Mouse (Mus musculus): ENCODE results near the gene Egfl8.

The Egfl8 gene

DNA sequence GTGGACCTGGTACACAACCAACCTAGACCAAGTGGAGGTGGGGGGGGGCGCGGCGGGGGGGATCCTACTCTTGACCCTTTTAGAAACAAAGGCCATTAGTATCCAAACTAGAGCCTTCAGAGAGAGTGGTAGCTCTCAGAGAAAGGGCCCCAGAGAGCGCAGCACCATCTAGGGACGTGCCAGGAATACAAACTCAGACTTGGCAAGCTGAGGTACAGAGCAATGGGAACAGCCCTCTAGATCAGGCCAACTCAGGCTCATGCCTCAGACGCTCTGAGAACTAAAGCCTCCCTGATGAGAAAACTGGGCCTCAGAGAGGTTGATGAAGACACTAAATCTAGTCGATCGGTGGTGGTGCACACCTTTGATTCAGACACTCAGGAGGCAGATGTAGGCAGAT lies 30.6 kb downstream of the Egfl8 start:
- ChIA-PET CTCF (interaction anchor here in 1 of 4 experiments (1.2 kb wide), 1 partner anchor 34 kb away, joined by 4 read pairs; no protein-coding TSS in a partner anchor), POLR2A (interaction anchor here in 3 of 4 experiments (0.6 to 6.1 kb wide), 7 partner anchors 13 to 1251 kb away, joined by 3 to 88 read pairs (median 4); partner anchors contain the start of genes Agpat1 (in 2 of the 3), H2-DMa (in 1 of the 3) and Rnf5 (in 1 of the 3))

DNA sequence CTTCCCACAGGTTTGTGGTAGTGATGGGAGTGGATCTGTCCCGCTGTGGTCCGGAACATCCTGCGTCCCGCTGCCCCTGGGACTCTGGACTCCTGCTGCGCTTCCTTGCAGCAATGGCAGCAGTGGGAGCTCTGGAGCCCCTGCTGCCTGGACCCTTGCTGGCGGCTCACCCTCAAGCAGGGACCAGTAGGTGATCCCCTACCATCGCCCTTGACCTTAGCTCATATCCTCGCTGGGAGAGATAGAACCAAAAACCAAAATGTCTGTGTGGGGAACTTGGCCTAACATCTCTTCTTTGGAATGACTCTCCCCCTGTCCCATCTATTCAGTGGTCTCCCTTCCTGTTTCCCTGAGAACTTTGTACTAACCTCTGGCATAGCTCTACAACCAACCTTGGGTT lies 32.0 kb downstream of the Egfl8 start:
- CTCF ChIA-PET = interaction anchor here in 3 of 4 experiments (0.5 to 1.3 kb wide), 7 partner anchors 9 to 467 kb away, joined by 3 to 7 read pairs (median 4); partner anchors contain the start of genes Notch4 (in 1 of the 3) and Tnxb (in 1 of the 3)
- POLR2A ChIA-PET = interaction anchor here in 2 of 4 experiments (0.6 to 6.1 kb wide), 8 partner anchors 11 to 98 kb away, joined by 3 to 88 read pairs (median 4); partner anchors contain the start of genes Agpat1 (in 1 of the 2), Notch4 (in 1 of the 2) and Rnf5 (in 1 of the 2)

GRCm38 (mm10) chr17:34583397-34583796 lies 32.4 kb downstream of the Egfl8 start:
- CTCF ChIA-PET = interaction anchor here in 3 of 4 experiments (0.5 to 1.3 kb wide), 8 partner anchors 9 to 468 kb away, joined by 3 to 7 read pairs (median 4); partner anchors contain the start of genes Notch4 (in 1 of the 3) and Tnxb (in 1 of the 3)
- POLR2A ChIA-PET = interaction anchor here in 2 of 4 experiments (0.6 to 6.1 kb wide), 6 partner anchors 11 to 99 kb away, joined by 3 to 88 read pairs (median 4); partner anchors contain the start of genes Agpat1 (in 1 of the 2), Notch4 (in 1 of the 2) and Rnf5 (in 1 of the 2)

- CTCF ChIA-PET = interaction anchor here in 1 of 4 experiments (0.6 kb wide), 1 partner anchor 579 kb away, joined by 3 read pairs; no protein-coding TSS in a partner anchor
Measured at GRCm38 (mm10) chr17:34582528-34582927, 33.2 kb downstream of the Egfl8 start.

DNA sequence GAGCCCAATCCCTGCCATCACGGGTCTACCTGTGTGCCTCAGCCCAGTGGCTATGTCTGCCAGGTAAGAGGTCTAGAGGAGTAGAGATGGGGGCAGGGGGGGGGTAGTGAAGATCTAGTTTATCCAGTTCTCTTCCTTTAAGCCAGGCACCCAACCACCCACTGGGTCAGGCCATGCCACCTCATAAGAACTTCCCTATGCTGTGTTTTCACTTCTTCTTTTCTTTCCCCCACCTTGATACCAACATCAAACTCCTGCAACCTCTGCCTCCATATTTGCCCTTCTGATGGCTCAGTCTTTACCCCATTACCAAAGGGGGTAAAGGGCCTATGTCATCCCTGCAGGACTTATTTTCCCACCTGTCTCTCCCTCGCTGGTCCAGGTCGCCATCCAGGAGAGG lies 37.7 kb downstream of the Egfl8 start:
- CTCF ChIA-PET = no interaction called here
- POLR2A ChIA-PET = no interaction called here

More at GRCm38 (mm10) chr17:34582528-34582927, 33.2 kb downstream of the Egfl8 start:
- POLR2A ChIA-PET = interaction anchor here in 3 of 4 experiments (0.5 to 1.1 kb wide), 3 partner anchors 10 to 18 kb away, joined by 3 to 10 read pairs (median 3); partner anchors contain the start of gene Notch4 (in 2 of the 3)

GRCm38 (mm10) chr17:34576577-34576976 lies 39.2 kb downstream of the Egfl8 start:
- ChIA-PET POLR2A (interaction anchor here in 2 of 4 experiments (0.7 to 0.9 kb wide), 2 partner anchors 11 to 376 kb away, joined by 3 to 4 read pairs; no protein-coding TSS in a partner anchor), CTCF (interaction anchor here in 1 of 4 experiments (0.7 kb wide), 1 partner anchor 307 kb away, joined by 4 read pairs; no protein-coding TSS in a partner anchor)

- ChIA-PET POLR2A (interaction anchor here in 3 of 4 experiments (0.5 to 1.2 kb wide), 15 partner anchors 8 to 456 kb away, joined by 3 to 9 read pairs (median 4); partner anchors contain the start of genes Atf6b (in 1 of the 3), Notch4 (in 1 of the 3) and Pbx2 (in 1 of the 3)), CTCF (interaction anchor here (0.5 to 2.2 kb wide), 37 partner anchors 8 to 702 kb away, joined by 3 to 30 read pairs (median 4); partner anchors contain the start of genes Atf6b (in 3 of the 4), Agpat1 (in 2 of the 4), Fkbpl (in 2 of the 4) and BC051142 (in 1 of the 4))
Measured at GRCm38 (mm10) chr17:34572361-34572760, 43.4 kb downstream of the Egfl8 start.

GRCm38 (mm10) chr17:34571875-34572274 lies 43.9 kb downstream of the Egfl8 start:
- ChIA-PET POLR2A (interaction anchor here in 3 of 4 experiments (0.5 to 1.2 kb wide), 16 partner anchors 8 to 456 kb away, joined by 3 to 9 read pairs (median 4); partner anchors contain the start of genes Atf6b (in 1 of the 3), Notch4 (in 1 of the 3) and Pbx2 (in 1 of the 3)), CTCF (interaction anchor here (0.5 to 2.2 kb wide), 35 partner anchors 8 to 702 kb away, joined by 3 to 30 read pairs (median 4); partner anchors contain the start of genes Agpat1 (in 2 of the 4), Atf6b (in 2 of the 4), Fkbpl (in 2 of the 4) and BC051142 (in 1 of the 4))

- ChIA-PET POLR2A (no interaction called here), CTCF (interaction anchor here in 3 of 4 experiments (0.6 to 1.3 kb wide), 5 partner anchors 14 to 673 kb away, joined by 3 to 6 read pairs (median 3); no protein-coding TSS in a partner anchor)
Measured at GRCm38 (mm10) chr17:34569919-34570318, 45.9 kb downstream of the Egfl8 start.

- ChIA-PET CTCF (no interaction called here), POLR2A (no interaction called here)
Measured at GRCm38 (mm10) chr17:34568421-34568820, 47.4 kb downstream of the Egfl8 start.

DNA sequence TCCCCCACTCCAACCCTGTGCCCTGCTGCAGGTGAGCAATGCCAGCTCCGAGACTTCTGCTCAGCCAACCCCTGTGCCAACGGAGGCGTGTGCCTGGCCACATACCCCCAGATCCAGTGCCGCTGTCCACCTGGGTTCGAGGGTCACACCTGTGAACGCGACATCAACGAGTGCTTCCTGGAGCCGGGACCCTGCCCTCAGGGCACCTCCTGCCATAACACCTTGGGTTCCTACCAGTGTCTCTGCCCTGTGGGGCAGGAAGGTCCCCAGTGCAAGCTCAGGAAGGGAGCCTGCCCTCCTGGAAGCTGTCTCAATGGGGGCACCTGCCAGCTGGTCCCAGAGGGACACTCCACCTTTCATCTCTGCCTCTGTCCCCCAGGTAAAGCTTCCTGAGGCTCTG lies 48.5 kb downstream of the Egfl8 start:
- POLR2A ChIA-PET = interaction anchor here in 1 of 4 experiments (0.9 to 1.1 kb wide), 2 partner anchors 21 to 61 kb away, joined by 3 read pairs; partner anchors contain the start of gene Ppt2
- CTCF ChIA-PET = interaction anchor here in 1 of 4 experiments (0.6 kb wide), 2 partner anchors 52 to 492 kb away, joined by 3 to 4 read pairs; no protein-coding TSS in a partner anchor

DNA sequence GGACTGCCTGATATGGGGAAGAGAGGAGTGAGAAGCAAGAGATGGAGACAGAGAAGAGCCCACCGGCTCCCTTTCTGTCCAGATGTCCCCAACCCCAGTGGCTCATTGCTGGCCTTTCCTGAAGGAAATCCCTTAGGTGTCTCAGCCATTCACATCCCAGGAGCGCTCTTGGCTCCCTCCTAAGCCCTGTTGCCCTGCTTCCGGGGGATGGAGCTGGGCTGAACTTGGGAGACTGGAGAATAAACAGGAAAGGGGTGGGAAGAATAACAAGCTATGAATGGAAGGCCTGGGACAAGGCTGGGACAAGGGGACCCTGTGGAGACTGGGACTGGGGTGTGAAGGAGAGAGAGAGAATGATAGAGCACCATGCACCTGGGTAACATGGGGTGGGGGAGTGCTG lies 51.0 kb downstream of the Egfl8 start:
- POLR2A ChIA-PET = interaction anchor here in 3 of 4 experiments (0.5 to 2.4 kb wide), 11 partner anchors 8 to 446 kb away, joined by 3 to 8 read pairs (median 3); partner anchors contain the start of genes Gpsm3 (in 1 of the 3), H2-DMa (in 1 of the 3) and Pbx2 (in 1 of the 3)
- CTCF ChIA-PET = interaction anchor here in 3 of 4 experiments (0.6 to 3.4 kb wide), 10 partner anchors 8 to 315 kb away, joined by 3 to 21 read pairs (median 4); partner anchors contain the start of gene BC051142 (in 1 of the 3)

DNA sequence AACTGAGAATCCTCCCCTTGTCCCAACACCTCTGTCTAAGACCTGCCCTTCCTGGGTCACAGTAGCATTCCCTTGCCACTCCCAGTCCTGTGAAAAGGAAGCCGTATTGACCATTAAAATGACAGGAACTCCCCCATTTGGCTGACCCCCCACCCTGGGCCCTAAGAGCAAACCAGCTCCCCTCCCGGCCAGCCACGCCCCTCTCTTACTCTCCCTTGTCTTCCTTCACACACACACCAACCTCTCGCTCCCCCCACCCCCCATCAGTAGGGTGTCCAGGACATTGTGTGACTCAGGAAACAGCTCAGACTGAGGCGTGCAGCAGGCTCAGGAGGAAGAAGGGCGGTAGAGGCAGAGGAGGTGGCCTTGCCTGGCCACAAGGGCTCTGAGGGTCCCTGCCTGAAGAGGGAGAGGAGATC lies 51.8 kb downstream of the Egfl8 start, which contains the start of gene Notch4:
Gene Notch4, plus strand, starts transcription at position 266 of the 419 bp plus-strand sequence.
- ChIA-PET POLR2A (interaction anchor here (0.5 to 2.4 kb wide), 18 partner anchors 8 to 533 kb away, joined by 3 to 10 read pairs (median 4); partner anchors contain the start of genes Gpsm3 (in 2 of the 4), Agpat1 (in 1 of the 4), Pbx2 (in 1 of the 4) and Rnf5 (in 1 of the 4)), CTCF (interaction anchor here (0.5 to 3.4 kb wide), 16 partner anchors 8 to 603 kb away, joined by 3 to 21 read pairs (median 4); partner anchors contain the start of genes BC051142 (in 1 of the 4) and H2-Aa (in 1 of the 4))

DNA sequence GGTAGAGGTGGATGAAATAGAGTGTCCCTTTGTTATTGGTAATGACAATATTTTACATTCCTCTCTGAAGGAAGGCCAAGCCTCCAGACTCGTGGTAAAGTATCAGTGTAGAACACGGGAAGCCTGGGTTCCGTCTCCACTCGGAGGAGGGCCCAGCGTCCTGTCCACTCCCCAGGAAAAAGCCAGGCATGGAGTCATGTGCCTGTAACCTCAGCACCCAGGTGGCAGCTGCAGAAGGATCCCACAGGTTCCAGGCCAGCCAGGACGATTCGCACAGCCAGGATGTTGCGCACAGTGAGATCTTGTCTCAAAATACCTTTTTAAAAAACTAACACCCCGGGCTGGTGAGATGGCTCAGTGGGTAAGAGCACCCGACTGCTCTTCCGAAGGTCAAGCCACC lies 52.4 kb downstream of the Egfl8 start:
- POLR2A ChIA-PET = interaction anchor here in 3 of 4 experiments (0.7 to 2.4 kb wide), 9 partner anchors 9 to 442 kb away, joined by 3 to 8 read pairs (median 4); partner anchors contain the start of genes Gpsm3 (in 2 of the 3), Agpat1 (in 1 of the 3), Pbx2 (in 1 of the 3) and Rnf5 (in 1 of the 3)
- CTCF ChIA-PET = interaction anchor here in 3 of 4 experiments (0.7 to 3.4 kb wide), 10 partner anchors 8 to 242 kb away, joined by 3 to 21 read pairs (median 4); partner anchors contain the start of gene BC051142 (in 1 of the 3)

Measured in embryonic stem cell, embryonic (primary cell).